Mouse (Mus musculus) heart, postnatal 0 days (tissue): Measurements from ENCODE around the gene Trmt112. TPM values are rescaled to one million over a fixed set of nuclear protein-coding genes. Genes with fewer than 3 reads are reported as not detected.
A peak's percentile ranks its signal among the peaks of the same experiment; 100 is the strongest.

ENCODE experiments used
- ATAC-seq: fragments of 200-750 bp; cut with Nextera tagmentation; 2 replicates; pipeline ENCODE4 v1.8.0; 2017; ENCODE audit warnings: low read depth, moderate number of reproducible peaks, moderate library complexity; ENCODE audit not compliant: insufficient read depth
- DNase-seq: peaks from one replicate; pipeline ENCODE4 v3.0.0-alpha.2; 2016; ENCODE audit warnings: low spot score
- H3K27ac ChIP-seq: fragments of 300-500 bp; sonication (generic); 2 replicates; pipeline ENCODE4 v1.5.1; 2014; ENCODE audit warnings: low read depth, mild to moderate bottlenecking
- H3K27me3 ChIP-seq: fragments of 300-500 bp; sonication (generic); 2 replicates; pipeline ENCODE4 v1.6.1; 2014; ENCODE audit warnings: low read length, mixed read lengths; ENCODE audit not compliant: control insufficient read depth, insufficient read depth
- H3K36me3 ChIP-seq: fragments of 300-500 bp; sonication (generic); replicated peaks from 2 replicates; pipeline ENCODE4 v1.6.1; 2014; ENCODE audit warnings: low read length, mixed read lengths; ENCODE audit not compliant: control insufficient read depth, insufficient read depth
- H3K4me1 ChIP-seq: fragments of 300-500 bp; sonication (generic); 2 replicates; pipeline ENCODE4 v1.6.1; 2014; ENCODE audit warnings: antibody characterized with exemption; ENCODE audit not compliant: control insufficient read depth, insufficient read depth
- H3K4me2 ChIP-seq: fragments of 300-500 bp; sonication (generic); 2 replicates; pipeline ENCODE4 v1.6.1; 2014; ENCODE audit warnings: low read depth, mild to moderate bottlenecking, low read length, moderate library complexity
- H3K4me3 ChIP-seq: fragments of 300-500 bp; sonication (generic); 2 replicates; pipeline ENCODE4 v1.5.1; 2014; ENCODE audit warnings: low read depth, low read length
- H3K9ac ChIP-seq: fragments of 300-500 bp; sonication (generic); replicated peaks from 2 replicates; pipeline ENCODE4 v1.6.1; 2014; ENCODE audit warnings: low read depth, low read length, mixed read lengths
- H3K9me3 ChIP-seq: fragments of 300-500 bp; sonication (generic); replicated peaks from 2 replicates; pipeline ENCODE4 v1.6.1; 2016; ENCODE audit warnings: low read length; ENCODE audit not compliant: control insufficient read depth
- CTCF ChIP-seq: IDR thresholded peaks from 2 replicates; pipeline ENCODE4 v1.5.1; 2016; ENCODE audit warnings: antibody characterized with exemption, control low read depth, low read depth
- EP300 ChIP-seq: IDR thresholded peaks from 2 replicates; pipeline ENCODE4 v1.6.1; 2016; ENCODE audit warnings: antibody characterized with exemption, low read depth
- WGBS: fragments of 180-500 bp; shearing (Covaris S2); extraction: QIAGEN DNeasy Blood & Tissue Kit; methylation state at CpG from one replicate; pipeline ENCODE4 v1.1.7; 2014; 5-methylcytosine and 5-hydroxymethylcytosine counted together
- microRNA-seq: library from miRNA; unstranded; fragments of <30 nt; microRNA quantifications from one replicate; pipeline ENCODE4, GENCODE M21; 2016
- polyA plus RNA-seq: library from polyadenylated mRNA; unstranded; fragments of >200 nt; fragmentation: Nextera tagmentation; extraction: Ambion mirVana; gene quantifications from 2 replicates; pipeline ENCODE4 v1.2.1, GENCODE M21; 2015
- total RNA-seq: library from RNA; depleted of rRNA; stranded (reverse); fragments of >200 nt; gene quantifications from 2 replicates; pipeline ENCODE4 v1.2.3, GENCODE M21; 2014; ENCODE audit warnings: low replicate concordance; rRNA removed

The Trmt112 gene
- total and polyA plus RNA-seq, 2 experiments from 2014 or later: 57.6 to 61.9 TPM

GRCm38 (mm10) chr19:6954046-6954445, 44.5 kb downstream of the Trmt112 start:
- WGBS: 50% methylated on average over 9 of the region's 9 CpGs
- H3K9ac ChIP-seq: no peak overlapping the region
- TF ChIP-seq EP300 (no peak), CTCF (peak; percentile 45)
- H3K36me3 ChIP-seq: peaks cover 25% of the 10 kb centered on the region
- DNase-seq: peak; percentile 30
- ATAC-seq: no peak
- no peak overlapping the region for H3K4me2 ChIP-seq
- peaks cover 30% of the 10 kb centered on the region for H3K4me1 ChIP-seq
- H3K27ac ChIP-seq: no peak overlapping the region
- H3K9me3 ChIP-seq: no peaks in the 10 kb centered on the region
- H3K4me3 ChIP-seq: no peak overlapping the region
- no peaks in the 10 kb centered on the region for H3K27me3 ChIP-seq

GRCm38 (mm10) chr19:6955424-6955823, 45.9 kb downstream of the Trmt112 start:
- no peak overlapping the region for H3K4me3 ChIP-seq

GRCm38 (mm10) chr19:6956461-6956860, 47.0 kb downstream of the Trmt112 start:
- Histone ChIP-seq H3K4me2 (no peak overlapping the region), H3K4me1 (peaks cover 30% of the 10 kb centered on the region), H3K36me3 (peaks cover 42% of the 10 kb centered on the region), H3K9me3 (no peaks in the 10 kb centered on the region), H3K27me3 (no peaks in the 10 kb centered on the region), H3K9ac (no peak overlapping the region), H3K4me3 (no peak overlapping the region), H3K27ac (no peak overlapping the region)
- WGBS: 75% methylated on average over 10 of the region's 10 CpGs
- ATAC-seq (no peak), DNase-seq (no peak)
- TF ChIP-seq EP300 (no peak), CTCF (no peak)

More at GRCm38 (mm10) chr19:6955424-6955823, 45.9 kb downstream of the Trmt112 start:
- 0 out of 2 replicates have a peak overlapping the region, but pooled peaks have one; percentile 29 for H3K9ac ChIP-seq
- H3K4me2 ChIP-seq: no peak overlapping the region
- TF ChIP-seq EP300: no peak; the same call in 1 of the 2 replicates
- TF ChIP-seq CTCF: peak; percentile 35
- peaks cover 30% of the 10 kb centered on the region for H3K4me1 ChIP-seq
- peaks cover 39% of the 10 kb centered on the region for H3K36me3 ChIP-seq
- H3K9me3 ChIP-seq: no peaks in the 10 kb centered on the region
- ATAC-seq: peak; percentile 53
- WGBS: 34% methylated on average over 7 of the region's 7 CpGs
- peak overlapping the region; percentile 54 for H3K27ac ChIP-seq
- DNase-seq: peak; percentile 75
- no peaks in the 10 kb centered on the region for H3K27me3 ChIP-seq

Small RNA genes within 50 kb of the gene (microRNA-seq; reads per million reads assigned to microRNA genes)
- gene Mir6990: 3.0 reads per million, percentile 15 among the genes with 10 or more reads in this experiment

Other genes with a start within 250 kb of the Trmt112 start
- 16.6 and 30.3 TPM in 2 replicates for gene Rps6ka4, start 69.1 kb upstream of the Trmt112 start, total RNA-seq
- gene Rps6ka4, start 69.1 kb upstream of the Trmt112 start, polyA plus RNA-seq: 12.4 and 13.4 TPM in 2 replicates
- 0.11 and 2.7 TPM in 2 replicates for gene Ccdc88b, start 51.5 kb upstream of the Trmt112 start, total RNA-seq
- 0.08 and 0.36 TPM in 2 replicates for gene Ccdc88b, start 51.5 kb upstream of the Trmt112 start, polyA plus RNA-seq
- 215 and 344 TPM in 2 replicates for gene Prdx5, start 408 bp downstream of the Trmt112 start, total RNA-seq
- gene Prdx5, start 408 bp downstream of the Trmt112 start, polyA plus RNA-seq: 623 and 629 TPM in 2 replicates
- gene Esrra, start 12.1 kb downstream of the Trmt112 start, total RNA-seq: 189 and 194 TPM in 2 replicates
- 49.1 and 51.7 TPM in 2 replicates for gene Esrra, start 12.1 kb downstream of the Trmt112 start, polyA plus RNA-seq
- gene Catsperz, start 15.7 kb downstream of the Trmt112 start, total RNA-seq: not detected in 2 replicates
- 2.2 and 2.5 TPM in 2 replicates for gene Catsperz, start 15.7 kb downstream of the Trmt112 start, polyA plus RNA-seq
- gene Kcnk4, start 24.8 kb downstream of the Trmt112 start, total RNA-seq: not detected in 2 replicates
- 0.04 and 0.30 TPM in 2 replicates for gene Kcnk4, start 24.8 kb downstream of the Trmt112 start, polyA plus RNA-seq
- gene Bad, start 32.2 kb downstream of the Trmt112 start, total RNA-seq: 46.8 and 76.0 TPM in 2 replicates
- 60.7 and 62.6 TPM in 2 replicates for gene Bad, start 32.2 kb downstream of the Trmt112 start, polyA plus RNA-seq
- 23.4 and 46.1 TPM in 2 replicates for gene Gpr137, start 32.8 kb downstream of the Trmt112 start, total RNA-seq
- gene Gpr137, start 32.8 kb downstream of the Trmt112 start, polyA plus RNA-seq: 16.8 and 20.9 TPM in 2 replicates
- 88.3 and 100 TPM in 2 replicates for gene Ppp1r14b, start 65.3 kb downstream of the Trmt112 start, total RNA-seq
- gene Ppp1r14b, start 65.3 kb downstream of the Trmt112 start, polyA plus RNA-seq: 128 and 132 TPM in 2 replicates
- 24.9 and 46.0 TPM in 2 replicates for gene Plcb3, start 66.8 kb downstream of the Trmt112 start, total RNA-seq
- gene Plcb3, start 66.8 kb downstream of the Trmt112 start, polyA plus RNA-seq: 8.3 and 8.6 TPM in 2 replicates
- 0.65 and 8.5 TPM in 2 replicates for gene Fkbp2, start 70.8 kb downstream of the Trmt112 start, total RNA-seq
- gene Fkbp2, start 70.8 kb downstream of the Trmt112 start, polyA plus RNA-seq: 59.9 and 65.2 TPM in 2 replicates
- 74.8 and 122 TPM in 2 replicates for gene Vegfb, start 78.0 kb downstream of the Trmt112 start, total RNA-seq
- gene Vegfb, start 78.0 kb downstream of the Trmt112 start, polyA plus RNA-seq: 193 and 194 TPM in 2 replicates
- 51.4 and 75.2 TPM in 2 replicates for gene Dnajc4, start 82.9 kb downstream of the Trmt112 start, total RNA-seq
- 58.5 and 59.7 TPM in 2 replicates for gene Dnajc4, start 82.9 kb downstream of the Trmt112 start, polyA plus RNA-seq
- gene Nudt22, start 86.4 kb downstream of the Trmt112 start, total RNA-seq: 42.1 and 45.3 TPM in 2 replicates
- gene Nudt22, start 86.4 kb downstream of the Trmt112 start, polyA plus RNA-seq: 48.1 and 49.5 TPM in 2 replicates
- 12.6 and 32.0 TPM in 2 replicates for gene Trpt1, start 86.4 kb downstream of the Trmt112 start, total RNA-seq
- 27.1 and 28.4 TPM in 2 replicates for gene Trpt1, start 86.4 kb downstream of the Trmt112 start, polyA plus RNA-seq
- 8.9 and 11.1 TPM in 2 replicates for gene Fermt3, start 109.8 kb downstream of the Trmt112 start, total RNA-seq
- gene Fermt3, start 109.8 kb downstream of the Trmt112 start, polyA plus RNA-seq: 4.9 and 5.1 TPM in 2 replicates
- gene Stip1, start 130.3 kb downstream of the Trmt112 start, total RNA-seq: 94.6 and 99.7 TPM in 2 replicates
- 98.3 and 98.5 TPM in 2 replicates for gene Stip1, start 130.3 kb downstream of the Trmt112 start, polyA plus RNA-seq
- 122 and 170 TPM in 2 replicates for gene Macrod1, start 147.1 kb downstream of the Trmt112 start, total RNA-seq
- 112 and 113 TPM in 2 replicates for gene Macrod1, start 147.1 kb downstream of the Trmt112 start, polyA plus RNA-seq
- gene Flrt1, start 196.0 kb downstream of the Trmt112 start, total RNA-seq: 0.23 and 0.89 TPM in 2 replicates
- gene Flrt1, start 196.0 kb downstream of the Trmt112 start, polyA plus RNA-seq: 1.0 TPM in 2 replicates